Mouse (Mus musculus) heart, adult 2 months (tissue): Measurements from ENCODE around the gene Ccl1. TPM values are rescaled to one million over a fixed set of nuclear protein-coding genes. Genes with fewer than 3 reads are reported as not detected.
A peak's percentile ranks its signal among the peaks of the same experiment; 100 is the strongest.

Source experiments
- DNase-seq, 2 experiments: peaks; one replicate each; pipeline ENCODE4 v3.0.0; 2021
- H3K27ac ChIP-seq: fragments of 200-600 bp; 2 replicates; pipeline ENCODE4 v1.8.1; 2022
- H3K27me3 ChIP-seq: fragments of 200-500 bp; 2 replicates; pipeline ENCODE4 v1.6.1; 2012; ENCODE audit warnings: mild to moderate bottlenecking, low read length, inconsistent platforms, mixed read lengths; ENCODE audit not compliant: control insufficient read depth, insufficient read depth
- H3K36me3 ChIP-seq: fragments of 200-500 bp; 2 replicates; pipeline ENCODE4 v1.6.1; 2012; ENCODE audit warnings: low read length, inconsistent platforms; ENCODE audit not compliant: control insufficient read depth, insufficient read depth
- H3K4me1 ChIP-seq: fragments of 200-500 bp; 2 replicates; pipeline ENCODE4 v1.6.1; 2011; ENCODE audit warnings: low read length; ENCODE audit not compliant: control insufficient read depth, insufficient read depth
- H3K4me3 ChIP-seq: fragments of 200-600 bp; 2 replicates; pipeline ENCODE4 v1.8.1; 2022
- H3K79me2 ChIP-seq: fragments of 200-500 bp; replicated peaks from 2 replicates; pipeline ENCODE4 v1.6.1; 2012; ENCODE audit warnings: mild to moderate bottlenecking, inconsistent platforms, low read length, moderate library complexity, mixed read lengths; ENCODE audit not compliant: control insufficient read depth, insufficient read depth
- H3K9ac ChIP-seq: fragments of 200-500 bp; 2 replicates; pipeline ENCODE4 v1.6.1; 2012; ENCODE audit warnings: low read depth, mild to moderate bottlenecking, control low read depth, inconsistent platforms, low read length, mixed read lengths
- CTCF ChIP-seq: fragments of 200-600 bp; IDR thresholded peaks from 2 replicates; pipeline ENCODE4 v1.8.1; 2022; ENCODE audit warnings: antibody characterized with exemption, mild to moderate bottlenecking, moderate library complexity
- EP300 ChIP-seq: fragments of 200-500 bp; IDR thresholded peaks from 2 replicates; pipeline ENCODE4 v1.6.1; 2011; ENCODE audit warnings: low read depth, low read length, control low read depth; ENCODE audit not compliant: insufficient read depth
- POLR2A ChIP-seq: fragments of 200-500 bp; IDR thresholded peaks from 2 replicates; pipeline ENCODE4 v1.6.1; 2011; ENCODE audit warnings: mild to moderate bottlenecking, low read depth, low read length, control low read depth; ENCODE audit not compliant: insufficient read depth
- WGBS: fragments of 180-500 bp; shearing (Covaris S2); methylation state at CpG from one replicate; pipeline ENCODE4 v1.1.7; 2018; 5-methylcytosine and 5-hydroxymethylcytosine counted together
- intact Hi-C: fragments of 180-260 bp; cut with DNase I; formaldehyde crosslinking; loops from one replicate; pipeline ENCODE4 v1.15.1; 2025
- long read RNA-seq: library from polyadenylated mRNA; stranded (forward); transcript quantifications from one replicate; pipeline ENCODE4 v2.0.0, GENCODE M21; 2021
- polyA plus RNA-seq: library from polyadenylated mRNA; depleted of rRNA; stranded (reverse); fragments of >200 nt; gene quantifications from 2 replicates; pipeline ENCODE4 v1.2.3, GENCODE M21; 2012; rRNA removed
- total RNA-seq, 2 experiments: library from RNA; stranded (reverse); gene quantifications; 2 replicates each; pipeline ENCODE4 v1.2.3; 2021

The Ccl1 gene
- total RNA-seq (not detected), polyA plus RNA-seq (not detected in 2 replicates)
- long read RNA-seq = 0 reads

DNA sequence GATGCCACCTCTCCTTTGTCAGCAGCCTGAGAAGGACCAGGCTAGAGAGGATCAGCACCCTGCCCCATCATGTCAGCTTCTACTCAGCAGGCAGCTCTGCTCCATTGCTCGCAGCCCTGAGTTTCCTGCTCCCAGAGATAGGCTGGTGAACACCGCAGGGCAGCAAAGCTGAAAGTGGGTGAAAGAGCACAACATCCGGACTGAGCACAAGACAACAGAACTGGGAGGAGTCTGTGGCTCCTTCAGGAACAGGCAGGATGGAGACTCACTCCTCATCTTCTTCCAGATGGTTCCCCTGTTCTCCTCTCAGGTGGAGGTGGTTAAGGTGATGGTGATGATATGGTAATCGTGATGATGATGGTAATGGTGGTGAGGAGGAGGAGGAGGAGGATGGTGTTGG is at the start of gene Ccl1:
Gene Ccl1, minus strand, starts transcription at position 101 of the 400 bp plus-strand sequence.
- Histone ChIP-seq H3K4me3 (no peak within 1 kb of the TSS), H3K27me3 (no peaks in the 10 kb centered on the region), H3K9ac (no peak within 1 kb of the TSS), H3K79me2 (no peaks in the 10 kb centered on the region), H3K36me3 (no peaks in the 10 kb centered on the region), H3K4me1 (no peaks in the 10 kb centered on the region), H3K27ac (no peak within 1 kb of the TSS)
- intact Hi-C loops = no loop called here
- no peak for DNase-seq
- no peak for TF ChIP-seq EP300
- no peak for TF ChIP-seq POLR2A
- TF ChIP-seq CTCF = no peak
- 34% methylated on average over 4 of the region's 4 CpGs for WGBS

DNA sequence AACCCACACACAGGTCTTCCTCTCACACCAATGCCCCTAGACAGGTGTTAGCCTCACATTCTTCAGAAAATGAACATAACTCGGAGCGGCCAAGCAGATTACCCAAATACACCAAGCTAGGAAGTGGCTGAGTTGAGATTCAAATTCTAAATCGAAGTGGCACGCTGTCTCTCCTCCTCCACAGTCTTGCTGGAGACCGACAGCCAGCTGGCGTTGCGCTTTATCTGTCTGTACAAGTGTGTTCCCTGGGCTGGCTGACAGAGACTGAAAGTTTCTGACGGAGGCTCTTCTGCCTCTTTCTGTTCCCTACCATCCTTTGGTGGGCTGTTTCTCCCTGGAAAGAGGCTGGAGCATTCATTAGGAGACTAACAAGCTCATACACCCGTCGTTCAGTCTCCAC is 45.5 kb upstream of the Ccl1 start:
- TF ChIP-seq POLR2A = no peak
- TF ChIP-seq CTCF = no peak
- no peak for TF ChIP-seq EP300
- no peaks in the 10 kb centered on the region for H3K27me3 ChIP-seq
- H3K4me3 ChIP-seq = no peak overlapping the region
- H3K4me1 ChIP-seq = no peaks in the 10 kb centered on the region
- no peak for DNase-seq
- no peaks in the 10 kb centered on the region for H3K36me3 ChIP-seq
- no peak overlapping the region for H3K27ac ChIP-seq
- H3K79me2 ChIP-seq = no peaks in the 10 kb centered on the region
- 66% methylated on average over 10 of the region's 10 CpGs for WGBS
- no peak overlapping the region for H3K9ac ChIP-seq
- intact Hi-C loops = no loop called here

DNA sequence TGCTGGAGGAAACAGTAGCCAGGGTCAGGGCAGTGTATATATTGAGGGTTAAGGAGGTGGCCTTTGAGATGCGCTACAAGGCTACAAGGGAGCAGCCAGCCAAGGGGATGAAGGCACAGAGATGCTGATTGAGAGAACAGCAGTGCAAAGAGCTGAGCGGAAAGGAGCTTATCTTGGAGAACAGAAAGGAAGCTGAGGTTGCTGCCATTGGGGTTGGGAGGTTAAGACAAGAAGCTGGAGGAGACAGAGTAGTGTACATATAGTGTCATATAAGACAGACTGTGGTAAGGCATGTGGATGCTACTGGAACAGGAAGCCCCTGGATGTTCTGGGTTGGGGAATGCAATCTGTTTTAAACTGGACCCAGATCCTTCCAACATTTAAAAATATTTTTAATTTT is 35.4 kb upstream of the Ccl1 start:
- 35% methylated on average over 2 of the region's 2 CpGs for WGBS

DNA sequence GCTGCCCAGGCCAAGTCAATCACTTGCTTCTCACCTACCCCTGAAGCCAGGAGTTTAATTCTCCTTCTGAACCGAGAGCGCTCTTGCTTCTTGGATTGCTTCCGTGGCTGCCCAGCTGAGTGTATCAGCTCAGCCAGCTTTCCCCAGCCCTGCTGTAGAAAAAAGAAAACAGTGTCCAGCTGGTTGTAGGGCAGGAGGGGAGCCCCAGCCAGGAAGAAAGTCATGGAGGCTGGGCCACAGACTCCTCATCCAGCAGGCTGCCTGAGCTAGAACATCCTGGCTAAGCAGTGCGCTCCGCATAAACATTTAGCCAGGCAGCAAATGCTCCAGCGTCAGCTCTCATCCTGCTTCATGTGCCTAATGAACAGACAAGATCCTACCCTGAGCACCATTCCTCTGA is 34.9 kb upstream of the Ccl1 start:
- Histone ChIP-seq H3K36me3 (no peaks in the 10 kb centered on the region), H3K4me3 (no peak overlapping the region), H3K79me2 (no peaks in the 10 kb centered on the region), H3K27ac (no peak overlapping the region), H3K27me3 (no peaks in the 10 kb centered on the region), H3K4me1 (no peaks in the 10 kb centered on the region), H3K9ac (no peak overlapping the region)
- TF ChIP-seq EP300 (no peak), CTCF (no peak), POLR2A (no peak)
- 18% methylated on average over 6 of the region's 6 CpGs for WGBS
- intact Hi-C loops = no loop called here
- DNase-seq = no peak

More for the DNA sequence above, 35.4 kb upstream of the Ccl1 start:
- no peaks in the 10 kb centered on the region for H3K36me3 ChIP-seq
- TF ChIP-seq POLR2A (no peak), CTCF (no peak), EP300 (no peak)
- DNase-seq = no peak
- no peak overlapping the region for H3K9ac ChIP-seq
- H3K4me3 ChIP-seq = no peak overlapping the region
- no peak overlapping the region for H3K27ac ChIP-seq
- H3K27me3 ChIP-seq = no peaks in the 10 kb centered on the region
- intact Hi-C loops = no loop called here
- H3K79me2 ChIP-seq = no peaks in the 10 kb centered on the region
- H3K4me1 ChIP-seq = no peaks in the 10 kb centered on the region

DNA sequence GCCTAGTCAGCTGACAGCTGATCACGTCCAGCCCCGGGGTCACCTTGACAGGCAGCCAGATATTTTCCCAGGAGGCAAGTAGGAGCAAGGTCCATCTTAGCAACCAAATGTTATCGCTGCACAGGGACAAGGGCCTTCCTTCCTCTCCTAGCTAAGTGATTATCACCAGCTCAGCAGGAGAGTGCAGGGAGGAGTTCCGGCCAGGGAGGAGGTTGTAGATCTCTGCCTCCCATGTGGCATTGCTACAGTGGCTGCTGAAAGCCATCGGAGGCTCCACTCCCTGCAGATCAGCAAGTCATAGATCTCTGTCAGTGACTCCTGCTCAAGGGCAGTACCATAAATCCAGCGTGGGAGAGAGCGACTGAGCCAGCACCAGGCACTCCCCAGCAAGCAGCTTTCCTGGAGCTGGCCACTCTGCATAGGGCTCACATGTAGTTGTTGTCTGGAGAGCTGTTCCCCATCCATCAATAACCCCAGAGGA is 34.5 kb upstream of the Ccl1 start:
- no peak overlapping the region for H3K27ac ChIP-seq
- WGBS = 5% methylated on average over 7 of the region's 7 CpGs
- intact Hi-C loops = no loop called here
- no peaks in the 10 kb centered on the region for H3K79me2 ChIP-seq
- H3K4me1 ChIP-seq = no peaks in the 10 kb centered on the region
- H3K36me3 ChIP-seq = no peaks in the 10 kb centered on the region
- H3K4me3 ChIP-seq = no peak overlapping the region
- no peaks in the 10 kb centered on the region for H3K27me3 ChIP-seq
- H3K9ac ChIP-seq = no peak overlapping the region
- DNase-seq = peak; percentile 24 to 26
- TF ChIP-seq EP300 (no peak), CTCF (no peak), POLR2A (no peak)

DNA sequence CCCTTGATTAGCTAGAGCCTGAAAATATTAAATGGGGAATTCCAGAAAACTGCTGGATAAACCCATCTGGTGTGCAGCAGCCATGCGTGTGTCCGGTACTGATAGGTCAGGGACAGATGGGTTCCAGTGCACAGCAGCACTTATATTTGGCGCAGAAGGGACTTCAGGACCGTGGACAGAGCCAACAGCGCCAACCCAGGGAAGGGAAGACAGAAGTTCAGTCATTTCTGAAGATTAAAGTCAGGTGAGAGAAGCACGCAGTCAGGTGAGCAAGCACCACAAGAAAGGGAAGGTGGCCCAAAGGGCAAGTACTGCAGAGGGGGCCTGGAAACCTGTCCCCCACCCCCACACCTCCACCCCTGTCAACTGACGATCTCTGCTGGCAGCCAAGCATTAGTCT is 7.7 kb upstream of the Ccl1 start:
- Histone ChIP-seq H3K4me1 (no peaks in the 10 kb centered on the region), H3K79me2 (no peaks in the 10 kb centered on the region), H3K36me3 (no peaks in the 10 kb centered on the region), H3K27ac (no peak overlapping the region), H3K9ac (no peak overlapping the region), H3K27me3 (no peaks in the 10 kb centered on the region), H3K4me3 (no peak overlapping the region)
- no peak for DNase-seq
- WGBS = 37% methylated on average over 7 of the region's 7 CpGs
- intact Hi-C loops = no loop called here
- TF ChIP-seq POLR2A (no peak), EP300 (no peak), CTCF (no peak)
